ENCODE assay signal across 9 mouse cellular contexts in the genomic region with DNA sequence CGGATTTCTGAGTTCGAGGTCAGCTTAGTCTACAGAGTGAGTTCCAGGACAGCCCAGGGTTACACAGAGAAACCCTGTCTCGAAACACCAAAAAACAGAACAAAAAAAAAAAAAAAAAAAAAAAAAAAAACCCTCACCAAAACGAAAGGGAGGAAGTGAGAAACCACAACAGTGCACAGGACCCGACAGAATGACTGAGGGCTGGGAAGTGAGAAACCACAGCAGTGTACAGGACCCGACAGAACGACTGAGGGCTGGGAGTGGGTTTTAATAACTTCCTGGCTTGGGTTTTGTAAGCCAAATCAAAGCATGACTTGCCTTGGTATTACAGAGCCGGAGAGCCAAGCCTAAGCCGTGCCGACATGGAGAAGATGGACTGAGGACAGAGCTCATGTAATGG. TPM values are rescaled to one million over a fixed set of nuclear protein-coding genes. Genes with fewer than 3 reads are reported as not detected.
A peak's percentile ranks its signal among the peaks of the same experiment; 100 is the strongest.
DNase-seq lines count a peak whose midpoint lies in the region; ATAC-seq and TF ChIP-seq lines count a peak whose summit lies in the region.
"Had no signal": no experiment of that assay in that cellular context is flagged by ENCODE, and none has a peak within 500 bp of the region (broad histone marks: within the 10 kb centered on the region; RNA-seq: fewer than 3 reads in every experiment).

No protein-coding gene starts in this region.

- no peaks in the 10 kb centered on the region for H3K27me3 ChIP-seq in kidney, embryonic 14.5 days (ENCODE audit: control insufficient read depth, insufficient read depth, low read length)
- H3K27me3 ChIP-seq: hindbrain, embryonic 15.5 days had no signal

- ATAC-seq in kidney, embryonic 14.5 days (ENCODE audit: low FRiP score, low TSS enrichment), result no peak
- no peak for ATAC-seq in erythroblast, adult 5-6 weeks (replicated peaks; ENCODE audit: low FRiP score, poor library complexity, severe bottlenecking)

- peaks cover 38% of the 10 kb centered on the region; the same call in 1 of the 2 replicates for H3K36me3 ChIP-seq in kidney, embryonic 14.5 days (ENCODE audit: control insufficient read depth, insufficient read depth, low read length)
- peaks cover 22% of the 10 kb centered on the region for H3K36me3 ChIP-seq in ES-E14 (ENCODE audit: control insufficient read depth, insufficient read depth, low read length, poor library complexity, severe bottlenecking)

- no peak overlapping the region for H3K9ac ChIP-seq in kidney, embryonic 14.5 days (ENCODE audit: low read depth, low read length)
- no peak overlapping the region for H3K9ac ChIP-seq in ES-E14 (ENCODE audit: insufficient read depth, low read depth, low read length, poor library complexity, severe bottlenecking)
- H3K9ac ChIP-seq: hindbrain, embryonic 15.5 days had no signal

- no peak overlapping the region for H3K4me3 ChIP-seq in kidney, embryonic 14.5 days (ENCODE audit: low read length)
- no peak overlapping the region for H3K4me3 ChIP-seq in ES-E14 (ENCODE audit: insufficient read depth in 1 of 2, low read depth in 1 of 2, low read length in 2 of 2, poor library complexity in 1 of 2, severe bottlenecking in 1 of 2)
- H3K4me3 ChIP-seq: hindbrain, embryonic 15.5 days had no signal

- no peak for DNase-seq in kidney, adult 9 months
- no peak for DNase-seq in ES-E14 (ENCODE audit: low read depth, low spot score)
- DNase-seq in lung, postnatal 36 days, result peak; percentile 74
- peak; percentile 83 to 84 for DNase-seq in spleen, postnatal 36 days (ENCODE audit: low spot score in 2 of 2)
- DNase-seq in cerebellum, postnatal 14 days, result no peak
- DNase-seq in embryo, embryonic 11 days, result no peak

- H3K9me3 ChIP-seq in kidney, embryonic 14.5 days (ENCODE audit: control insufficient read depth, low read length), result no peaks in the 10 kb centered on the region
- no peaks in the 10 kb centered on the region for H3K9me3 ChIP-seq in ES-E14 (ENCODE audit: control insufficient read depth, insufficient read depth, low read depth, low read length)
- H3K9me3 ChIP-seq: hindbrain, embryonic 15.5 days had no signal

- H3K27ac ChIP-seq in kidney, embryonic 14.5 days (ENCODE audit: low read depth, low read length), result peak overlapping the region; percentile 59; the same call in 1 of the 2 replicates
- H3K27ac ChIP-seq in ES-E14 (ENCODE audit: insufficient read depth, low read depth, low read length, poor library complexity, severe bottlenecking), result no peak overlapping the region
- H3K27ac ChIP-seq: hindbrain, embryonic 15.5 days had no signal

- no peaks in the 10 kb centered on the region for H3K4me1 ChIP-seq in kidney, embryonic 14.5 days (ENCODE audit: control insufficient read depth, insufficient read depth, low read length)
- H3K4me1 ChIP-seq in ES-E14 (ENCODE audit: control insufficient read depth in 2 of 2, insufficient read depth in 2 of 2, low read length in 2 of 2, poor library complexity in 1 of 2), result peaks cover 1 to 2% of the 10 kb centered on the region in 2 experiments; a peak in 2 of 4 replicates
- H3K4me1 ChIP-seq: hindbrain, embryonic 15.5 days had no signal

- WGBS in kidney, embryonic 14.5 days, result 79% methylated on average over 10 of the region's 10 CpGs

- in situ Hi-C loops in ES-E14 (cut with MboI; ENCODE audit: low sequenced_read_pairs in 2 of 2, unreplicated experiment in 2 of 2), result no loop called here

- no peak overlapping the region for H3K4me2 ChIP-seq in kidney, embryonic 14.5 days (replicated peaks; ENCODE audit: low read depth, low read length)
- H3K4me2 ChIP-seq: hindbrain, embryonic 15.5 days had no signal

TF ChIP-seq in ES-E14, 5 proteins besides CTCF, POLR2A, EP300 and RAD21:
- TF ChIP-seq HCFC1 (IDR thresholded peaks at IDR 0.05; ENCODE audit: borderline replicate concordance, insufficient read depth, low read length) (no peak), CHD2 (IDR thresholded peaks at IDR 0.05; ENCODE audit: low read depth, low read length) (no peak), ZC3H11A (IDR thresholded peaks at IDR 0.05; ENCODE audit: borderline replicate concordance, low read depth, low read length) (no peak), ZNF384 (IDR thresholded peaks at IDR 0.05; ENCODE audit: low read depth, low read length) (0 out of 2 replicates have a peak, but pooled peaks have one; percentile 27)

RNA-seq across cellular contexts. Expression of gene Cfdp1, which starts 32.9 kb away (rescaled TPM):
- 221 and 289 TPM in 2 replicates for polyA plus RNA-seq in kidney, embryonic 14.5 days (2014; fragmentation: Nextera tagmentation; extraction: Ambion mirVana)
- 113 and 190 TPM in 2 replicates for total RNA-seq in ES-E14 (2012; rRNA removed)
- total RNA-seq in erythroblast, adult 5-6 weeks (2015; ENCODE audit: low replicate concordance), result 13.3 and 43.7 TPM in 2 replicates
- 32.5 and 33.6 TPM in 2 replicates for total RNA-seq in erythroblast, adult 5-6 weeks (2017; ENCODE audit: low replicate concordance)

RNA-seq across cellular contexts. Expression of gene Tmem170, which starts 55.4 kb away (rescaled TPM):
- polyA plus RNA-seq in kidney, embryonic 14.5 days (2014; fragmentation: Nextera tagmentation; extraction: Ambion mirVana), result 10.6 and 11.7 TPM in 2 replicates
- total RNA-seq in ES-E14 (2012; rRNA removed), result 12.1 and 14.3 TPM in 2 replicates
- 0.84 and 2.7 TPM in 2 replicates for total RNA-seq in erythroblast, adult 5-6 weeks (2015; ENCODE audit: low replicate concordance)
- 0.70 and 1.4 TPM in 2 replicates for total RNA-seq in erythroblast, adult 5-6 weeks (2017; ENCODE audit: low replicate concordance)

Comparison
In these comparisons a context has a peak if more than half of its experiments do, and no peak if none do; other contexts are left out.
1. DNase-seq: peak in lung, postnatal 36 days (single experiment) and spleen, postnatal 36 days (2 of 2); none in kidney, adult 9 months (single experiment), ES-E14 (single experiment), cerebellum, postnatal 14 days (0 of 2) and embryo, embryonic 11 days (single experiment).